Mouse (Mus musculus): ENCODE measurements at regions not wholly inside any gene's neighbourhood (a gene's known extent, or its start where the extent isn't known, plus 50 kb on each side); places are given as distances from the start of the nearest gene placed in this dataset.

DNA sequence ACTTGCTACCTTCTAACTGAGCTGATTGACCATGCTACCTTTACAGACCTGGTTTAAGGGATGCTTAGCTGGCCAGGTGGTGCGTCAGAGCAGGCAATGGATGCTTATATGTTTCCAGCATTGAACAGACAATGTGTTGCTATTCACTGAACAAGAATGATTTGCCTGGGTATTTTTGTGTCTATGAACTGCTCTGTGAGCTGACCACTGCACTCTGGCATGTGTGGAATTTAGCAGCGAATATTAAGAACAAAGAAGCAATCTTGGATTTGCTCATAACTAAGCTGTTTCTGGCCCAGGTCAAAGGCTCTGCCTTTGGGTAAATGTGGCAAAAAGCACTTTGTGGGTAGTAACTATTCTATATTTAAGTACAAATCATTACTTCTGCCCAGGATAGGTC is 58.3 kb upstream of the Ccdc39 start:
- DNase-seq = no peak
- intact Hi-C loops (cut with DNase I) = no loop called here

DNA sequence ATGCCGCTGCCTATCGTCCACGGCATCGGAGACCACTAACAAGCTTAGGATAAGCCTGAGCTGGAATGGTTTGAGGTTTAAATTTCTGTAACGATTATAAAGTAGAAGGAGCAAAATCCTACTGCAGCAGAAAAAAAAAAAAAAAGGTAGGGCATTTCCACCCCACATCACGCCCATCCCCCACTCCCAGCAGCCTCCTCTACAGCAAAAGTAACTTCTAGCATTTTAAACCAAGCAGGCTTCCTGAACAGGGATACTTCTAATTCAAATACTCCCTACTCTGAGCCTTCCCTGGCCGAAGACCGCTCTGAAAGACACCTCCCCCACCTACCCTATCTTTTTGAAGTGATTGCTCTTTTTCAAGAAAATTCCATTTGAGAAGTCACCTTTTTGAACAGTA is 59.2 kb upstream of the Ccdc39 start:
- no peak for DNase-seq
- intact Hi-C loops (cut with DNase I) = no loop called here

- peak; percentile 3 to 5 for DNase-seq
- intact Hi-C loops (cut with DNase I) = no loop called here
Measured at GRCm38 (mm10) chr3:33903816-33904215, 59.7 kb upstream of the Ccdc39 start.

DNA sequence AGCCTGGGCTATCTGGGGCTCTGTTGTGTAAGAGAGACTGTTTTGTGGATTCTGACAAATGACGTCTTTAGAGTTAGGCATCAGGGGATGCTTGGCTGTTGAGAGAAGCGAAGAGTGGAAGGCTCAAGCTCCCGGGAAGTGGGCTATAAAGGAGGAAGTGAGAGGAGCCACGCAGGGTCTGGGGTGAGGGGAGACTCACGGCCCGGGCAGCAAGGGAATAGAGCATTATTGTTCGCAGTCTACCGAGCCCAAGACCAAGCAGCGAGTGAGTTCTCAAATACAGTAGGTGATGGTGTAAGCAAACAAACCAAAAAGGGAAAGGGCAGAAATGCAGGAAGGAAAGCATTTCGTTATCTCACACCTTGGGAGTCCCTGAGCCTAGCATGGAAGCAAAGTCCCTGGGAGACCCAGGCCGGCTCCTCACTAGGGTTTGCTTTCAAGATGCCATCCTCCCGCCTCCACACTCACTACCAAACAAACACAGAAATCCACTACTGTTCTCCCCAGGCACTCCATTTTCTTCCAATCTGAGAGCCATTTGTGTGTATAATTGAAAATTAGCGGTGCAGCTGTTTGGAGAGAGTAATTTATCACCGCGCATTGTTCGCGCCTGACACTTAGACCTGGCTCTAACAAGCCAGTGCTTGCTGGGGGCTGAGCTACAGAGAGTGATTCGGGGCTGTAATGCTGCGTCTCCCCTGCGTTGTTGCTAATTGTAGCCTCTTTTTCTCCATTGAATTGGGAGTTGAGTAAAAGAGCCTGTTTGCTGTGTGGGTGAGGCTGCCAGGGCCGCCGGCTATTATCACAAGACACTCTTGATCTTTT is 61.0 kb upstream of the Ccdc39 start:
- intact Hi-C loops (cut with DNase I) = no loop called here
- DNase-seq = no peak

DNA sequence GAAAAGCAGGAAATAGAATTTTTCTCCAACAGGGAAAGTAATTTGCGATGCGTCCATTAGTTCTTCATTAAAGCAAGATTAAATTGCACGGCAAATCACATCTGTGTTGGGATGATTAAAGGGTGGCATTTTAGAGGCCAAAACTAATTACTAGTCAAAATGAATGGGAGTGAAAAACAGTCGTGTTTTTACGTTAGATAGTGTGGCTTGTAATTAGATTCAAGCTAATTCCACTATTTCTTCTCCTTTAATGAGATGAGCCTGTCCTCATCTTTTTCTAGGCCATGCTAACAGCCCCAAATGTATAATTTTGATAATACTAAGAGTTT is 61.5 kb upstream of the Ccdc39 start:
- intact Hi-C loops (cut with DNase I) = no loop called here
- no peak for DNase-seq

- intact Hi-C loops (cut with DNase I) = no loop called here
- no peak for DNase-seq
Measured at GRCm38 (mm10) chr3:33907061-33907460, 63.0 kb upstream of the Ccdc39 start.

DNA sequence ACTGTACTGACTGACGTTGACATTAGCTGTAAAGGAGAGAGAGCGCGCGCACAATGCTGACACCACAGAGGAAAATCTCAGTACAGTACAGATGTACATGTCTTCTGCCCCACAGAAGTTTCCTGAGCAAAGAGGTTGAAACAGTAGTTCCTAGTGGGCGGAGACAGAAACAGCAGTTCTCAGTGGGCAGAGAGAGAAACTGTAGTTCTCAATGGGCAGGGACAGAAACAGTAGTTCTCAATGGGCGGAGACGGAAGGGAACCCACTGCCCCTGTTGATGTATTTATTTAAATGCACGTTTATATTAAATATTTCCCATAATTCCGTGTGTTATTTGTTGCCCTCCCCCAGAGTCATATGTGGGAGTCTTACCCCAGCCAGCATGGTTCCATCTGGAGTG is 67.4 kb upstream of the Ccdc39 start:
- intact Hi-C loops (cut with DNase I) = no loop called here
- DNase-seq = no peak

- no peak for DNase-seq
- intact Hi-C loops (cut with DNase I) = no loop called here
Measured at GRCm38 (mm10) chr3:33913470-33913869, 69.4 kb upstream of the Ccdc39 start.

DNA sequence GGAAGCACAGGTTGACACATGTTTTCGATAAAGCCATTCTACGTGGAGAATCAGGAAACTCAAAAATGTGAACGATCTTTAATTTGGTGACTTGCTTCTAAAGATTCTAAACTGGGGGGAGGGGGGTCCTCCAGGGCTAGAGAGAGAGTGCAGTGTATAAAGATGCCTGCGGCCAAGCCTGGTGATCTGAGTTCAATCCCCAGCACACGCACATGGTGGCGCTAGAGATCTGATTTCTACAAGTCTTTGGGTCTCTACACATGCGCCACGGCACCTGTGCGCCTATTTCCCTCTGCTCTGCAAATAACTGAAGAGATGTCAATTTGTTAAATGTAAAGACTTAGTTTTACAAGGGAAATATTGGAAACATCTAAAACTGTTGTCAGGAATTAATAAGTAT is 70.3 kb upstream of the Ccdc39 start:
- intact Hi-C loops (cut with DNase I) = no loop called here
- no peak for DNase-seq

DNA sequence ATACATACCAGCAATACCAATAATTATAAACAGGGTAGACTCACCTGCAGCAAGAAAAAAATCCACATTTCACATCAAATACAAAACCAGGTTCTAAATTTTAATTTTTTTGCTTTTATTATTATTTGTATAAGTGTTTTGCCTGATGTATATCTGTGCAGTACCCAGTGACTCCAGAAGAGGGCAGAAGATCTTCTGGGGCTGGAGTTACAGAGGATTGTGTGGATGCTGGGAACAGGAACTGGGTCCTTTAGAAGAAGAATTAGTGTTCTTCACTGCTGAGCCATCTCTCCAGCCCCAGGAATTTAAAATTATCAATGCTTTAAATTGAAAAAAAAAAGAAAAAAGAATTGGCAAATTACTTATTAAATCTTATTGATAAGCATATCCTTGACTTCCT is 71.7 kb upstream of the Ccdc39 start:
- DNase-seq = no peak
- intact Hi-C loops (cut with DNase I) = no loop called here

- intact Hi-C loops (cut with DNase I) = no loop called here
- no peak for DNase-seq
Measured at GRCm38 (mm10) chr3:33916318-33916717, 72.2 kb upstream of the Ccdc39 start.

DNA sequence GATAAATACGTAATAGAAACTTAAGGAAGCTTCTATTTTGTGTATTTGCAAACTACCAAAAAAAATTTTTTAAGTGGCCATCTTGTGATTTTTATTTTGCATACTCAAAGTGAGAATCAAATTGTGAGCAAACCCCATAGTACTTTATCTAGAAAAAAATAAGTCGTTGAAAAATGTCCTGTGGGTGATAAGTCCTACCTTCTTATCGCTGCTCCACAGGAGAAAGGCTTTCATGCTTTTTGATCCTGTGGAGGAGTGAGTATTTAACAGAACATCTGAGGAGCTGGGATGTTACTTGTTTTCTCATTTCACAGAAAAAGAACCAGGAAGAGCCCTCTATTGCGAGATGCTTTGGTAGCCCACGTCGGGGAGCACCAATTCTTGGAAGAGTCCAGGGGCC is 72.7 kb upstream of the Ccdc39 start:
- intact Hi-C loops (cut with DNase I) = no loop called here

DNA sequence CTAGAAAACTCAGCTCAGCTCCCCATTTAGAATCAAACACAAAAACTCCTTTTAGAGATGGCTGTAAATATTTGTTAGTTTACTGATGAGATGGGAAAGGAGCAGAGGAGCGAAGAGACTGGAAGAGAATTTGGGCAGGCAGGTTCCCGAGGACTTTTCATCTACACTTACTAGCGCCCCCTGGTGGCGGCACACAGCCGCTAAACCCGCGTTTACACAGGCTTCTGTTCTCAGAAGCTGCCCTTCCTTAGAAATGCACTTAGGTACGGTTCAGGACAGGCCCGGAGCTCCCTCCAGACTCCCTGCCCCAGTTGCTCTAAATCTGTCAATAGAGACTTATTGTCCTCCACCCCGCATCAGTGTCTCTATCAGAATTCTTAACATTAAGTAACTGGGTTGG is 74.7 kb upstream of the Ccdc39 start:
- intact Hi-C loops (cut with DNase I) = loop anchor here (1.0 kb wide), 1 partner anchor 94 kb away; no protein-coding TSS in a partner anchor
- DNase-seq = peak; percentile 67 to 83

More for the DNA sequence above, 72.7 kb upstream of the Ccdc39 start:
- no peak for DNase-seq

GRCm38 (mm10) chr3:33925072-33925471 is 81.0 kb upstream of the Ccdc39 start:
- no peak for DNase-seq
- intact Hi-C loops (cut with DNase I) = no loop called here

GRCm38 (mm10) chr3:33955064-33955463 is 64.7 kb upstream of the Fxr1 start:
- DNase-seq = no peak
- intact Hi-C loops (cut with DNase I) = loop anchor here (5.0 to 10.0 kb wide), 6 partner anchors 97 to 1150 kb away; partner anchors contain the start of gene Dnajc19

GRCm38 (mm10) chr3:33955854-33956624 is 63.7 kb upstream of the Fxr1 start:
- intact Hi-C loops (cut with DNase I) = loop anchor here (5.0 to 10.0 kb wide), 6 partner anchors 96 to 1149 kb away; partner anchors contain the start of gene Dnajc19
- DNase-seq = peak; percentile 75 to 86

DNA sequence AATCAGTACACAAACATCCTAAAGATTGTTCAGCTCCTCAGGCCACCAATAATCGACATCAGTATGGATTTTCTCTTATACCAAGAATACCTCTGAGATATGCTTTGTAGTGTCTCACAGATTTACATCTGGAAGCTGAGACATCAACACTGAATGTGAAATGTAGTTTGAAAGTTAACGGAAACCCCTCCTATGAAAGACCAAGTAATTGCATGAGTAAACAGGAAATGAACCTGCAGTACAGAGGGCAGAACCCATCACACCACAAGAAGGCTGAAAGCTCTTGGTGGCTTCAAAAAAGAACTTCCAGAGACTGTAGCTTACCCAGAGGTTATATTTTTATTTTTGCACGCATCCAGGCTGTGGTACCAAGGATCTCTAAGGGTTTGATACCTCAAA is 63.1 kb upstream of the Fxr1 start:
- intact Hi-C loops (cut with DNase I) = loop anchor here (5.0 to 10.0 kb wide), 6 partner anchors 96 to 1148 kb away; partner anchors contain the start of gene Dnajc19
- no peak for DNase-seq

DNA sequence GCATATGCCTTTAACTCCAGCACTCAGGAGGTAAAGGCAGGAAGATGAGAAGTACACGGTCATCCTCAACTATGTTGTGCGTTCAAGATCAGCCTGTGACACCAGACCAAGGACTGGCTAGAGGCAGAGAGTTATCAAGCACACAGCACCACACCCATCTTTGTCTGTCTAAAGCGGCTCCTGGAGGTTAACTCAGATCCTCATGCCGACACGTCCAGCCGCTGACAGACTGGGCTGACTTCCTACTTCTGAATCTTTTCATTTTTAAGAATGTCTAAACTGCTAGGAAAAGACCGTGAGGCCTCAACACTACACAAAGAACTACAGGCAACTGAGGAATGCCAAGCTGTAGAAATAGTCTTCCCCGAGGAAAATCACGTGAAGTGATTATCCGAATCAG is 62.1 kb upstream of the Fxr1 start:
- DNase-seq = no peak
- intact Hi-C loops (cut with DNase I) = loop anchor here (5.0 to 10.0 kb wide), 6 partner anchors 95 to 1147 kb away; partner anchors contain the start of gene Dnajc19

DNA sequence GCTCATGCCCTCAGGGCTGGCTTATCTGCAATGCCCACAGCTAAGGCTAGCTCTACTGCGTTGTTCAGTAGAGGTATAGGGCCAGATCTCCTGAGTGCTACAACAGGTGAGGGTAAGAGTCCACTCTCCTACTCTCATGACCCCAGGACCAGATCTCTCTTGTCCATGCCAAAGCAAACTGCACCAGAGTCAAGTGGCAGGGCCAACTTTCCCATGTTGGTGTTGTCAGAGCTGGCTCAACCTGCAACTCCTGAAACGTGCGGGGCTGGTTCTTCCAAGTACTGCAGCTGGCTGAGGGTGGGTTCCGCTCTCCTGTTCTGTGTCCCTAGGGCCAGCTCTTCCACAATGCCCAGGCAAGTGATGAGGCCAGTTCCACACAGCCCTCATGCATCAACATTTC is 61.5 kb upstream of the Fxr1 start:
- intact Hi-C loops (cut with DNase I) = loop anchor here (5.0 to 10.0 kb wide), 6 partner anchors 94 to 1147 kb away; partner anchors contain the start of gene Dnajc19
- no peak for DNase-seq

DNA sequence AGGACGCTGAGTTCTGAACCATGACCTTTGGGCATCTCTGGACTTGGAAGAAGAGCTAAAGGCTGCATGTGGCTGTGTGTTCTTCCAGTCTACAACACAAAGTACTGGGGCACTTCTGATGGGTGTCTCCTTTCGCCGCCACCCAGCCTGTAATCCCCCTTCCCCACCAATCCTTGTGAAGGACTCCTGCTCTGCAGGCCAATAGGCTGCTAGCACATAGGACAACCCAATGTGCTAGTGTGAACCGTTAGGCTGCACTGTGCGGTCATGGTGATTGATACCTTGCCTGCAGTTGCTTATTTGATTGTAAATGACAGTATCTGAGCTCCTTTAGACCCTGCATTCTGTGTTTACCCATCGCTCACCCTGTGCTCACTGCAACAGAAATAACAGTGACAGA is 59.5 kb upstream of the Fxr1 start:
- intact Hi-C loops (cut with DNase I) = no loop called here

GRCm38 (mm10) chr3:33962938-33963337 is 56.8 kb upstream of the Fxr1 start:
- no peak for DNase-seq
- intact Hi-C loops (cut with DNase I) = no loop called here

More for the DNA sequence above, 59.5 kb upstream of the Fxr1 start:
- no peak for DNase-seq

DNA sequence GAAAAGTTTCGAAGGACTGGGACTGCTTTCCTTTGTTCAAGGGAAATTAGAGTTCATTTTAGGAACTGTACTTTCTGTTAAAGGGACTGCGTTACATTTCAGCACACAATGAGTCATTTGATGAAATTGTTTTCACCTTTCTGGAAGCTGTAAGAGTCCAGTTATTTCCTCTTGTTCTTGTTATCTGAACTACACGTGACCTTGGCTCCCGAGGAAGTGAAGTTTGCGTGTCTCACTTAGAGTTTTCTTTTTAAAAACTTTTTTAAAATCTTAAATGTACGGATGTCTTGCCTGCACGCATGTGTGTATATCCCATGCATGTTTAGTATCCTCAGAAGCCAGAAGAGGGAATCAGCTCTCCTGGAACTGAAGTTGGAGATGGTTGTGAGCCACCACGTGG is 52.6 kb upstream of the Fxr1 start:
- intact Hi-C loops (cut with DNase I) = no loop called here
- no peak for DNase-seq
